Mouse (Mus musculus) midbrain, postnatal 0 days (tissue): ENCODE data around the gene Myl6b. TPM values are rescaled to one million over a fixed set of nuclear protein-coding genes. Genes with fewer than 3 reads are reported as not detected.

ENCODE experiments used
- ATAC-seq: fragments of 200-750 bp; cut with Nextera tagmentation; 2 replicates; pipeline ENCODE4 v1.8.0; 2017; ENCODE audit warnings: moderate number of reproducible peaks, mild to moderate bottlenecking, moderate TSS enrichment, moderate library complexity; ENCODE audit not compliant: low FRiP score
- DNase-seq: peaks from one replicate; pipeline ENCODE4 v3.0.0-alpha.2; 2015; ENCODE audit warnings: low spot score
- H3K27ac ChIP-seq: fragments of 300-500 bp; sonication (generic); 2 replicates; pipeline ENCODE4 v1.5.1; 2014; ENCODE audit warnings: low read depth, mild to moderate bottlenecking, low read length, mixed read lengths
- H3K27me3 ChIP-seq: fragments of 300-500 bp; sonication (generic); 2 replicates; pipeline ENCODE4 v1.6.1; 2014; ENCODE audit warnings: low read length, control low read depth, mixed read lengths; ENCODE audit not compliant: insufficient read depth
- H3K36me3 ChIP-seq: fragments of 300-500 bp; sonication (generic); 2 replicates; pipeline ENCODE4 v1.6.1; 2014; ENCODE audit warnings: low read length, control low read depth, mixed read lengths; ENCODE audit not compliant: insufficient read depth
- H3K4me1 ChIP-seq: fragments of 300-500 bp; sonication (generic); 2 replicates; pipeline ENCODE4 v1.6.1; 2014; ENCODE audit warnings: mild to moderate bottlenecking, control low read depth, antibody characterized with exemption, low read length, mixed read lengths; ENCODE audit not compliant: insufficient read depth
- H3K4me2 ChIP-seq: fragments of 300-500 bp; sonication (generic); 2 replicates; pipeline ENCODE4 v1.6.1; 2014; ENCODE audit warnings: low read depth, mild to moderate bottlenecking, low read length, mixed read lengths; ENCODE audit not compliant: poor library complexity, severe bottlenecking
- H3K4me3 ChIP-seq: fragments of 300-500 bp; sonication (generic); 2 replicates; pipeline ENCODE4 v1.5.1; 2014; ENCODE audit warnings: low read depth, mild to moderate bottlenecking, low read length, moderate library complexity
- H3K9ac ChIP-seq: fragments of 300-500 bp; sonication (generic); replicated peaks from 2 replicates; pipeline ENCODE4 v1.6.1; 2014; ENCODE audit warnings: mild to moderate bottlenecking, low read length, moderate library complexity, mixed read lengths; ENCODE audit not compliant: poor library complexity, severe bottlenecking
- H3K9me3 ChIP-seq: fragments of 300-500 bp; sonication (generic); 2 replicates; pipeline ENCODE4 v1.6.1; 2016; ENCODE audit warnings: low read length, control low read depth
- CTCF ChIP-seq: IDR thresholded peaks from 2 replicates; pipeline ENCODE4 v1.5.1; 2016; ENCODE audit warnings: antibody characterized with exemption, mild to moderate bottlenecking
- WGBS: fragments of 180-500 bp; shearing (Covaris S2); extraction: QIAGEN DNeasy Blood & Tissue Kit; methylation state at CpG from one replicate; pipeline ENCODE4 v1.1.7; 2014; 5-methylcytosine and 5-hydroxymethylcytosine counted together
- polyA plus RNA-seq: library from polyadenylated mRNA; unstranded; fragments of >200 nt; fragmentation: Nextera tagmentation; extraction: Ambion mirVana; gene quantifications from 2 replicates; pipeline ENCODE4 v1.2.1, GENCODE M21; 2015
- total RNA-seq: library from RNA; depleted of rRNA; stranded (reverse); fragments of >200 nt; gene quantifications from 2 replicates; pipeline ENCODE4 v1.2.3, GENCODE M21; 2014

Gene Myl6b
- total and polyA plus RNA-seq, 2 experiments from 2014 or later, result 4.9 to 24.6 TPM

- DNase-seq (peak; percentile 80), ATAC-seq (peak; percentile 77)
- Histone ChIP-seq H3K27ac (peak within 1 kb of the TSS; percentile 94), H3K4me3 (peak within 1 kb of the TSS; percentile 92), H3K4me2 (peak within 1 kb of the TSS; percentile 65), H3K36me3 (peaks cover 16% of the 10 kb centered on the region), H3K4me1 (peaks cover 7% of the 10 kb centered on the region; the same call in 1 of the 2 replicates), H3K9ac (peak within 1 kb of the TSS; percentile 93), H3K27me3 (no peaks in the 10 kb centered on the region), H3K9me3 (no peaks in the 10 kb centered on the region)
- WGBS, result under 1% methylated on average over 62 of the region's 86 CpGs
- TF ChIP-seq CTCF, result peak; percentile 47
Observed at GRCm38 (mm10) chr10:128458719-128459408, 39.6 kb downstream of the Myl6b start, which contains the start of gene Smarcc2. Gene Smarcc2, plus strand, starts transcription at chr10:128459248.

GRCm38 (mm10) chr10:128458348-128458718 lies 40.2 kb downstream of the Myl6b start:
- Histone ChIP-seq H3K9me3 (no peaks in the 10 kb centered on the region), H3K9ac (peak overlapping the region; percentile 93), H3K4me1 (peaks cover 7% of the 10 kb centered on the region; the same call in 1 of the 2 replicates), H3K27me3 (no peaks in the 10 kb centered on the region), H3K4me3 (peak overlapping the region; percentile 92), H3K36me3 (peaks cover 11% of the 10 kb centered on the region), H3K27ac (peak overlapping the region; percentile 94), H3K4me2 (peak overlapping the region; percentile 65)
- TF ChIP-seq CTCF, result no peak
- peak; percentile 87 for DNase-seq
- peak; percentile 77 for ATAC-seq
- under 1% methylated on average over 29 of the region's 29 CpGs for WGBS

- no peak for TF ChIP-seq CTCF
- H3K27ac ChIP-seq, result no peak overlapping the region
- H3K36me3 ChIP-seq, result peaks cover 7% of the 10 kb centered on the region; the same call in 1 of the 2 replicates
- ATAC-seq (no peak), DNase-seq (no peak)
- no peaks in the 10 kb centered on the region for H3K27me3 ChIP-seq
- H3K4me3 ChIP-seq, result no peak overlapping the region
- no peaks in the 10 kb centered on the region for H3K9me3 ChIP-seq
- no peak overlapping the region for H3K9ac ChIP-seq
- 82% methylated on average over 6 of the region's 6 CpGs for WGBS
- peak overlapping the region; percentile 65 for H3K4me2 ChIP-seq
- H3K4me1 ChIP-seq, result peaks cover 7% of the 10 kb centered on the region; the same call in 1 of the 2 replicates
Observed at GRCm38 (mm10) chr10:128457676-128458075, 40.8 kb downstream of the Myl6b start.

GRCm38 (mm10) chr10:128455280-128455679 lies 43.2 kb downstream of the Myl6b start:
- WGBS, result 3% methylated on average over 6 of the region's 6 CpGs
- 0 out of 2 replicates have a peak overlapping the region, but pooled peaks have one; percentile 15 for H3K4me2 ChIP-seq
- H3K4me3 ChIP-seq, result no peak overlapping the region
- no peaks in the 10 kb centered on the region for H3K36me3 ChIP-seq
- H3K27ac ChIP-seq, result no peak overlapping the region
- no peaks in the 10 kb centered on the region for H3K9me3 ChIP-seq
- peak; percentile 80 for TF ChIP-seq CTCF
- DNase-seq (peak; percentile 95), ATAC-seq (0 out of 2 replicates have a peak, but pooled peaks have one; percentile 44)
- 0 out of 2 replicates have a peak, but pooled peaks cover under 1% of the 10 kb centered on the region for H3K4me1 ChIP-seq
- no peaks in the 10 kb centered on the region for H3K27me3 ChIP-seq
- H3K9ac ChIP-seq, result no peak overlapping the region

- 82% methylated on average over 3 of the region's 3 CpGs for WGBS
Observed at GRCm38 (mm10) chr10:128454471-128454870, 44.0 kb downstream of the Myl6b start.

GRCm38 (mm10) chr10:128451014-128451413 lies 47.5 kb downstream of the Myl6b start:
- Histone ChIP-seq H3K4me1 (no peaks in the 10 kb centered on the region), H3K9ac (no peak overlapping the region), H3K4me2 (no peak overlapping the region), H3K36me3 (no peaks in the 10 kb centered on the region), H3K27ac (no peak overlapping the region), H3K27me3 (no peaks in the 10 kb centered on the region), H3K9me3 (no peaks in the 10 kb centered on the region), H3K4me3 (no peak overlapping the region)
- 84% methylated on average over 6 of the region's 6 CpGs for WGBS
- TF ChIP-seq CTCF, result no peak
- ATAC-seq (no peak), DNase-seq (no peak)

More at GRCm38 (mm10) chr10:128454471-128454870, 44.0 kb downstream of the Myl6b start:
- ATAC-seq (no peak), DNase-seq (no peak)
- no peak overlapping the region for H3K9ac ChIP-seq
- no peaks in the 10 kb centered on the region for H3K9me3 ChIP-seq
- H3K4me2 ChIP-seq, result no peak overlapping the region
- H3K27ac ChIP-seq, result no peak overlapping the region
- H3K36me3 ChIP-seq, result no peaks in the 10 kb centered on the region
- no peak for TF ChIP-seq CTCF
- no peak overlapping the region for H3K4me3 ChIP-seq
- no peaks in the 10 kb centered on the region for H3K27me3 ChIP-seq
- H3K4me1 ChIP-seq, result no peaks in the 10 kb centered on the region
